Mouse (Mus musculus) hindbrain, embryonic 13.5 days (tissue): ENCODE data around the gene Sppl3. TPM values are rescaled to one million over a fixed set of nuclear protein-coding genes. Genes with fewer than 3 reads are reported as not detected.

ENCODE experiments used
- ATAC-seq: fragments of 200-750 bp; cut with Nextera tagmentation; 2 replicates; pipeline ENCODE4 v1.8.0; 2017; ENCODE audit warnings: moderate TSS enrichment; ENCODE audit not compliant: low FRiP score
- H3K27ac ChIP-seq: fragments of 300-500 bp; sonication (generic); 2 replicates; pipeline ENCODE4 v1.5.1; 2015; ENCODE audit warnings: inconsistent platforms, mild to moderate bottlenecking, moderate library complexity
- H3K27me3 ChIP-seq: fragments of 300-500 bp; sonication (generic); 2 replicates; pipeline ENCODE4 v1.6.1; 2015; ENCODE audit warnings: mild to moderate bottlenecking, inconsistent platforms
- H3K36me3 ChIP-seq: fragments of 300-500 bp; sonication (generic); 2 replicates; pipeline ENCODE4 v1.6.1; 2015; ENCODE audit warnings: mild to moderate bottlenecking, inconsistent platforms
- H3K4me1 ChIP-seq: fragments of 300-500 bp; sonication (generic); replicated peaks from 2 replicates; pipeline ENCODE4 v1.6.1; 2015; ENCODE audit warnings: inconsistent platforms
- H3K4me2 ChIP-seq: fragments of 300-500 bp; sonication (generic); 2 replicates; pipeline ENCODE4 v1.6.1; 2015; ENCODE audit warnings: inconsistent platforms, mild to moderate bottlenecking, moderate library complexity
- H3K4me3 ChIP-seq: fragments of 300-500 bp; sonication (generic); 2 replicates; pipeline ENCODE4 v1.5.1; 2015; ENCODE audit warnings: mild to moderate bottlenecking, inconsistent platforms
- H3K9ac ChIP-seq: fragments of 300-500 bp; sonication (generic); 2 replicates; pipeline ENCODE4 v1.6.1; 2015; ENCODE audit warnings: mild to moderate bottlenecking, inconsistent platforms
- H3K9me3 ChIP-seq: fragments of 300-500 bp; sonication (generic); 2 replicates; pipeline ENCODE4 v1.6.1; 2016; ENCODE audit warnings: inconsistent platforms
- WGBS: fragments of 180-500 bp; shearing (Covaris S2); methylation state at CpG from one replicate; pipeline ENCODE4 v1.1.7; 2015; 5-methylcytosine and 5-hydroxymethylcytosine counted together
- polyA plus RNA-seq: library from polyadenylated mRNA; unstranded; fragments of >200 nt; fragmentation: Nextera tagmentation; extraction: Ambion mirVana; gene quantifications from 2 replicates; pipeline ENCODE4 v1.2.1, GENCODE M21; 2015

The Sppl3 gene
- polyA plus RNA-seq, 1 experiment from 2014 or later: 15.8 TPM

GRCm38 (mm10) chr5:115124690-115125089, 113.8 kb downstream of the Sppl3 start:
- Histone ChIP-seq H3K4me2 (no peak overlapping the region), H3K27ac (peak overlapping the region; percentile 70; the same call in 1 of the 2 replicates), H3K36me3 (peaks cover 68% of the 10 kb centered on the region), H3K4me3 (no peak overlapping the region), H3K9me3 (no peaks in the 10 kb centered on the region), H3K27me3 (no peaks in the 10 kb centered on the region), H3K9ac (no peak overlapping the region), H3K4me1 (peaks cover 19% of the 10 kb centered on the region)
- 97% methylated on average over 6 of the region's 6 CpGs for WGBS
- no peak; the same call in 1 of the 2 replicates for ATAC-seq

- Histone ChIP-seq H3K27me3 (no peaks in the 10 kb centered on the region), H3K36me3 (peaks cover 75% of the 10 kb centered on the region), H3K4me2 (no peak overlapping the region), H3K9ac (no peak overlapping the region), H3K27ac (peak overlapping the region; percentile 70), H3K4me1 (peaks cover 19% of the 10 kb centered on the region), H3K4me3 (no peak overlapping the region), H3K9me3 (no peaks in the 10 kb centered on the region)
- WGBS: 17% methylated on average over 24 of the region's 24 CpGs
- ATAC-seq: peak; percentile 74
Measured at GRCm38 (mm10) chr5:115125211-115125871, 114.4 kb downstream of the Sppl3 start.

DNA sequence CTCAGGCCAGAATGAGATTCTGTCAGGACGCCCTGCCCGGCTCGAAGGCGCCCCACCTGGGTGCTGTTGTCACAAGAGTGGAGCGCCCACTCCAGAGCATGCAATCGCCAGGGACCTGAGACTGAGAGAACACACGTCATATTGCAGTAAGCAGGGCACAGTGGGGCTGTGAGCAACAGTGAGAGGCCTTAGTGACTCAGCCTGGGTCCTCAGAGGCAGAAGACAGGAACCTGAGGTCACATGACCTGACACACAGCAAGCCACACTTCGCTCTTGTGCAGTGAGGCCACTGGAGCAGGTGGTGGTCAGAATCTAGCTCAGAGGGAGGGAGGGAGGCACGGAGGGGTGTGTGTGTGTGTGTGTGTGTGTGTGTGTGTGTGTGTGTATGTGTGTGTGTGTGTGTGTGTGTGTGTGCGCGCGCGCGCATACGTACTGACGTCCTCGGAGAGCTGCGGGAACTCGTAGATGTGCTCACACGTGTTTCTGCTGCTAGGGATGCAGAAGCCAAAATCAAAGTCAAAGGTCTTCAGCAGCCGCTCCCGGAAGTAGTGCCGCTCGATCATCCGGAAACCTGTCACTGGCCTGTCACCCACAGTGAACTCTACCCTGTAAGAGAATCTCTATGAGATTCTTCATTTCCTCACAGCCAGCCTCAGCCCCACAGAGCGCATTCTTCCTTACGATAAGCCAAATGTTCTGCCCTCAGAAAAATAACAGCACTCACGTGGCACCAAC, 115.8 kb downstream of the Sppl3 start:
- H3K4me3 ChIP-seq: no peak overlapping the region
- no peak for ATAC-seq
- no peaks in the 10 kb centered on the region for H3K9me3 ChIP-seq
- 91% methylated on average over 28 of the region's 28 CpGs for WGBS
- H3K9ac ChIP-seq: no peak overlapping the region
- no peak overlapping the region for H3K27ac ChIP-seq
- H3K4me1 ChIP-seq: peaks cover 29% of the 10 kb centered on the region
- no peaks in the 10 kb centered on the region for H3K27me3 ChIP-seq
- peaks cover 76% of the 10 kb centered on the region for H3K36me3 ChIP-seq
- H3K4me2 ChIP-seq: no peak overlapping the region

DNA sequence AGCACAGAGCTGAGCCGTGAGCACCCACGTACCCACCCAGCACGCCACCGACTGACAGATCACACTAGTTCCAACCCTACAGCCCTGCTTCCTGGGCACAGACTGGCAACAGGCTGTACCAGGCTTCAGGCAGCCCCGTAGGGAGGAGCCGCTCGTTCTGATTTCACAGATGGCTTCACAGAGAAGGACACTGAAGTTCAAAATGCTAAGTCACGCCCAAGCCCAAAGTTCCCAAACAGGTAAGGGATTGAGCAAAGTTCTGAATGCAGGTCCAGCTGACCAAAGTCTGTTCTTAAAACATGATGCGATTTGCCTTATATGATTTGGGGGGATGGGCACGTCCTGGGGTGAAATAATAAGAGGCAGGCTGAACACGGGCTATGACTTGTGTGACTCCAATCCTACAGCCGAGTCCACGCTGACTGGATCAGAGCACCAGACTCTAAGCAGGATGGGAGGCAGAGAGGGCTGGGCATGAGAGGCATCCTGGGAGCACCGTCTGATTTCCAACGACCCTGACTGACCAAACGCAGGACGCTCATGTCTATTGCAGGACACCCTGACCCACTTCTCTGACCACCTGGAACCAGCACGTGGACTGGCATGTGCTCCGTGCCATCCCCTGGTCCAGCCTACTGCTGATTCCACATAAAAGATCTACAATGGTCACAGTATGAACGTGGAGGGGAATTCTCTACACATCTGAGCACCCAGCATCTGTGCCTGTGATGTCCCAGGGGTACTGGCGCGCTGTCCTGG, 116.7 kb downstream of the Sppl3 start:
- ATAC-seq: no peak
- H3K9me3 ChIP-seq: no peaks in the 10 kb centered on the region
- peaks cover 36% of the 10 kb centered on the region for H3K4me1 ChIP-seq
- H3K4me2 ChIP-seq: no peak overlapping the region
- no peak overlapping the region for H3K27ac ChIP-seq
- 93% methylated on average over 22 of the region's 22 CpGs for WGBS
- peaks cover 67% of the 10 kb centered on the region for H3K36me3 ChIP-seq
- no peak overlapping the region for H3K4me3 ChIP-seq
- H3K9ac ChIP-seq: no peak overlapping the region
- no peaks in the 10 kb centered on the region for H3K27me3 ChIP-seq

- Histone ChIP-seq H3K9ac (no peak overlapping the region), H3K27ac (no peak overlapping the region), H3K36me3 (peaks cover 53% of the 10 kb centered on the region), H3K27me3 (no peaks in the 10 kb centered on the region), H3K4me2 (no peak overlapping the region), H3K9me3 (no peaks in the 10 kb centered on the region), H3K4me1 (peaks cover 52% of the 10 kb centered on the region), H3K4me3 (no peak overlapping the region)
- ATAC-seq: no peak
- 89% methylated on average over 6 of the region's 6 CpGs for WGBS
Measured at GRCm38 (mm10) chr5:115129328-115129727, 118.4 kb downstream of the Sppl3 start.

GRCm38 (mm10) chr5:115132465-115132864, 121.5 kb downstream of the Sppl3 start:
- Histone ChIP-seq H3K27ac (no peak overlapping the region), H3K27me3 (no peaks in the 10 kb centered on the region), H3K9me3 (no peaks in the 10 kb centered on the region), H3K4me3 (0 out of 2 replicates have a peak overlapping the region, but pooled peaks have one; percentile 89), H3K9ac (peak overlapping the region; percentile 92), H3K4me2 (peak overlapping the region; percentile 87), H3K36me3 (peaks cover 29% of the 10 kb centered on the region), H3K4me1 (peaks cover 33% of the 10 kb centered on the region)
- no peak for ATAC-seq
- 93% methylated on average over 8 of the region's 8 CpGs for WGBS

- H3K9ac ChIP-seq: peak overlapping the region; percentile 92
- 60% methylated on average over 6 of the region's 6 CpGs for WGBS
- ATAC-seq: no peak
- peaks cover 33% of the 10 kb centered on the region for H3K4me1 ChIP-seq
- no peaks in the 10 kb centered on the region for H3K9me3 ChIP-seq
- peak overlapping the region; percentile 87 for H3K4me2 ChIP-seq
- H3K4me3 ChIP-seq: peak overlapping the region; percentile 89
- H3K27me3 ChIP-seq: no peaks in the 10 kb centered on the region
- H3K36me3 ChIP-seq: peaks cover 18% of the 10 kb centered on the region
- no peak overlapping the region for H3K27ac ChIP-seq
Measured at GRCm38 (mm10) chr5:115133358-115134066, 122.6 kb downstream of the Sppl3 start.

GRCm38 (mm10) chr5:115134234-115135165, 123.6 kb downstream of the Sppl3 start, which contains the start of gene Unc119b:
Unc119b (minus strand) TSS chr5:115134975.
- Histone ChIP-seq H3K27ac (peak within 1 kb of the TSS; percentile 68), H3K9ac (peak within 1 kb of the TSS; percentile 92), H3K4me3 (peak within 1 kb of the TSS; percentile 89), H3K4me2 (peak within 1 kb of the TSS; percentile 87), H3K27me3 (no peaks in the 10 kb centered on the region), H3K4me1 (peaks cover 33% of the 10 kb centered on the region), H3K36me3 (peaks cover 9% of the 10 kb centered on the region), H3K9me3 (no peaks in the 10 kb centered on the region)
- WGBS: under 1% methylated on average over 70 of the region's 81 CpGs
- peak; percentile 93 for ATAC-seq

GRCm38 (mm10) chr5:115139124-115139523, 128.2 kb downstream of the Sppl3 start:
- Histone ChIP-seq H3K9me3 (no peaks in the 10 kb centered on the region), H3K4me2 (no peak overlapping the region), H3K27ac (no peak overlapping the region), H3K9ac (no peak overlapping the region), H3K36me3 (peaks cover 4% of the 10 kb centered on the region), H3K4me3 (no peak overlapping the region), H3K27me3 (no peaks in the 10 kb centered on the region), H3K4me1 (peaks cover 1% of the 10 kb centered on the region)
- 74% methylated on average over 4 of the region's 4 CpGs for WGBS
- no peak for ATAC-seq

GRCm38 (mm10) chr5:115140726-115141125, 129.8 kb downstream of the Sppl3 start:
- no peak overlapping the region for H3K9ac ChIP-seq

GRCm38 (mm10) chr5:115142166-115142697, 131.3 kb downstream of the Sppl3 start:
- no peak overlapping the region for H3K4me2 ChIP-seq
- no peak overlapping the region for H3K9ac ChIP-seq
- no peaks in the 10 kb centered on the region for H3K9me3 ChIP-seq
- H3K27me3 ChIP-seq: no peaks in the 10 kb centered on the region
- no peak for ATAC-seq
- peaks cover 35% of the 10 kb centered on the region for H3K36me3 ChIP-seq
- 88% methylated on average over 9 of the region's 9 CpGs for WGBS
- H3K4me3 ChIP-seq: no peak overlapping the region
- no peaks in the 10 kb centered on the region for H3K4me1 ChIP-seq
- no peak overlapping the region for H3K27ac ChIP-seq

More at GRCm38 (mm10) chr5:115140726-115141125, 129.8 kb downstream of the Sppl3 start:
- Histone ChIP-seq H3K4me1 (no peaks in the 10 kb centered on the region), H3K9me3 (no peaks in the 10 kb centered on the region), H3K36me3 (peaks cover 20% of the 10 kb centered on the region), H3K4me2 (no peak overlapping the region), H3K27me3 (no peaks in the 10 kb centered on the region), H3K4me3 (no peak overlapping the region), H3K27ac (no peak overlapping the region)
- ATAC-seq: no peak
- 79% methylated on average over 3 of the region's 3 CpGs for WGBS
